Mouse (Mus musculus) neutrophil, adult 5-6 weeks (primary cell): ENCODE results near the gene Ccn5. TPM values are rescaled to one million over a fixed set of nuclear protein-coding genes. Genes with fewer than 3 reads are reported as not detected.
A peak's percentile ranks its signal among the peaks of the same experiment; 100 is the strongest.

Source experiments
- ATAC-seq: fragments of 151-379, 151-347 bp; 2 replicates; pipeline ENCODE4 v1.8.0; 2017; ENCODE audit warnings: mild to moderate bottlenecking, moderate TSS enrichment; ENCODE audit not compliant: insufficient number of reproducible peaks, poor library complexity, low FRiP score, severe bottlenecking; ENCODE audit errors: extremely low read depth
- total RNA-seq: library from RNA; stranded (forward); fragments of 200-1000 nt; gene quantifications from 2 replicates; pipeline ENCODE4 v1.2.3, GENCODE M21; 2017

Ccn5 gene
- total RNA-seq, 1 experiment from 2014 or later, result not detected

- 0 out of 2 replicates have a peak, but pooled peaks have one; percentile 13 for ATAC-seq
Observed at GRCm38 (mm10) chr2:163831163-163831562, 10.5 kb downstream of the Ccn5 start.

GRCm38 (mm10) chr2:163838043-163838442, 17.4 kb downstream of the Ccn5 start:
- peak; percentile 93 for ATAC-seq

GRCm38 (mm10) chr2:163839519-163839918, 18.9 kb downstream of the Ccn5 start:
- no peak for ATAC-seq

- no peak for ATAC-seq
Observed at GRCm38 (mm10) chr2:163842043-163842442, 21.4 kb downstream of the Ccn5 start.

GRCm38 (mm10) chr2:163853461-163853901, 32.8 kb downstream of the Ccn5 start, which contains the start of gene Kcnk15:
Gene Kcnk15, plus strand, starts transcription at chr2:163853651.
- no peak for ATAC-seq

- peak; percentile 45; the same call in 1 of the 2 replicates for ATAC-seq
Observed at GRCm38 (mm10) chr2:163857233-163857632, 36.6 kb downstream of the Ccn5 start.

GRCm38 (mm10) chr2:163858254-163858947, 37.7 kb downstream of the Ccn5 start:
- ATAC-seq, result no peak

GRCm38 (mm10) chr2:163865311-163865710, 44.6 kb downstream of the Ccn5 start:
- ATAC-seq, result no peak

GRCm38 (mm10) chr2:163866061-163866460, 45.4 kb downstream of the Ccn5 start:
- ATAC-seq, result no peak

GRCm38 (mm10) chr2:163869783-163870182, 49.1 kb downstream of the Ccn5 start:
- no peak for ATAC-seq

GRCm38 (mm10) chr2:163871266-163871665, 50.6 kb downstream of the Ccn5 start:
- no peak for ATAC-seq

GRCm38 (mm10) chr2:163871906-163872305, 51.2 kb downstream of the Ccn5 start:
- no peak for ATAC-seq

- no peak for ATAC-seq
Observed at GRCm38 (mm10) chr2:163874877-163875276, 54.2 kb downstream of the Ccn5 start.

GRCm38 (mm10) chr2:163875484-163875883, 54.8 kb downstream of the Ccn5 start:
- no peak for ATAC-seq

GRCm38 (mm10) chr2:163876830-163877498, 56.3 kb downstream of the Ccn5 start:
- ATAC-seq, result no peak

- ATAC-seq, result no peak
Observed at GRCm38 (mm10) chr2:163880891-163881290, 60.2 kb downstream of the Ccn5 start.

Other genes with a start within 250 kb of the Ccn5 start
- gene Ttpal, start 218.5 kb upstream of the Ccn5 start, total RNA-seq, result 79.6 and 87.1 TPM in 2 replicates
- 754 and 769 TPM in 2 replicates for gene Serinc3, start 175.7 kb upstream of the Ccn5 start, total RNA-seq
- gene Pkig, start 162.5 kb upstream of the Ccn5 start, total RNA-seq, result 93.6 and 95.4 TPM in 2 replicates
- 3.8 and 4.9 TPM in 2 replicates for gene Ada, start 70.6 kb upstream of the Ccn5 start, total RNA-seq
- not detected in 2 replicates for gene Kcnk15, start 32.8 kb downstream of the Ccn5 start, total RNA-seq
- gene Rims4, start 97.8 kb downstream of the Ccn5 start, total RNA-seq, result 0.12 TPM in 1 of 2 replicates, not detected in the other
- 48.5 and 49.7 TPM in 2 replicates for gene Ywhab, start 174.1 kb downstream of the Ccn5 start, total RNA-seq
- 0.37 and 6.4 TPM in 2 replicates for gene Pabpc1l, start 204.6 kb downstream of the Ccn5 start, total RNA-seq
- gene Stk4, start 249.5 kb downstream of the Ccn5 start, total RNA-seq, result 434 and 452 TPM in 2 replicates